Mouse (Mus musculus): ENCODE measurements around the gene Hivep3.

GRCm38 (mm10) chr4:119784959-119785358 is 51.4 kb downstream of the Hivep3 start:
- TF ChIP-seq POLR2A (IDR thresholded peaks at IDR 0.05; ENCODE audit: extremely low read depth, insufficient read depth, low read length) (no peak), CTCF (IDR thresholded peaks at IDR 0.05; ENCODE audit: low read depth, low read length) (no peak)
